Mouse (Mus musculus) adrenal gland, adult 2 months (tissue): Measurements from ENCODE around the gene Cfl1. TPM values are rescaled to one million over a fixed set of nuclear protein-coding genes. Genes with fewer than 3 reads are reported as not detected.

Experiments used
- DNase-seq: peaks from one replicate; pipeline ENCODE4 v3.0.0; 2021
- polyA plus RNA-seq: library from polyadenylated mRNA; depleted of rRNA; stranded (reverse); fragments of >200 nt; gene quantifications from 2 replicates; pipeline ENCODE4 v1.2.3, GENCODE M21; 2012; rRNA removed
- total RNA-seq, 2 experiments: library from RNA; stranded (reverse); gene quantifications; 2 replicates each; pipeline ENCODE4 v1.2.3; 2021

Cfl1 gene
- total and polyA plus RNA-seq, 3 experiments: 311 to 783 (median 732) TPM

- peak; percentile 97 for DNase-seq
Measured at GRCm38 (mm10) chr19:5529325-5530137, 39.3 kb downstream of the Cfl1 start.

- no peak for DNase-seq
Measured at GRCm38 (mm10) chr19:5530138-5530524, 39.9 kb downstream of the Cfl1 start.

GRCm38 (mm10) chr19:5532520-5532919, 42.3 kb downstream of the Cfl1 start:
- no peak for DNase-seq

- no peak for DNase-seq
Measured at GRCm38 (mm10) chr19:5538786-5539185, 48.5 kb downstream of the Cfl1 start.

- no peak for DNase-seq
Measured at GRCm38 (mm10) chr19:5543362-5543761, 53.1 kb downstream of the Cfl1 start.

GRCm38 (mm10) chr19:5544031-5544430, 53.8 kb downstream of the Cfl1 start:
- DNase-seq: no peak

Other genes with a start within 250 kb of the Cfl1 start
- 10 to 100 TPM; 18.4 to 18.9 TPM for gene Pacs1, start 217.3 kb upstream of the Cfl1 start, total RNA-seq
- gene Pacs1, start 217.3 kb upstream of the Cfl1 start, polyA plus RNA-seq: 34.1 and 39.9 TPM in 2 replicates
- 100 to 1,000 TPM; 165 to 171 TPM for gene Sf3b2, start 195.0 kb upstream of the Cfl1 start, total RNA-seq
- 161 and 235 TPM in 2 replicates for gene Sf3b2, start 195.0 kb upstream of the Cfl1 start, polyA plus RNA-seq
- under 1 TPM; 0.12 to 0.21 TPM for gene Gal3st3, start 192.1 kb upstream of the Cfl1 start, total RNA-seq
- gene Gal3st3, start 192.1 kb upstream of the Cfl1 start, polyA plus RNA-seq: 0.27 and 0.73 TPM in 2 replicates
- gene Catsper1, start 154.7 kb upstream of the Cfl1 start, total RNA-seq: not detected
- not detected in 2 replicates for gene Catsper1, start 154.7 kb upstream of the Cfl1 start, polyA plus RNA-seq
- gene Cst6, start 140.9 kb upstream of the Cfl1 start, total RNA-seq: 1 to 10 TPM; 1.1 to 3.2 TPM
- 1.9 and 6.1 TPM in 2 replicates for gene Cst6, start 140.9 kb upstream of the Cfl1 start, polyA plus RNA-seq
- 10 to 100 TPM; 22.5 to 23.7 TPM for gene Eif1ad, start 123.7 kb upstream of the Cfl1 start, total RNA-seq
- gene Eif1ad, start 123.7 kb upstream of the Cfl1 start, polyA plus RNA-seq: 22.2 and 27.2 TPM in 2 replicates
- 100 to 1,000 TPM; 138 to 155 TPM for gene Banf1, start 123.3 kb upstream of the Cfl1 start, total RNA-seq
- 99.6 and 110 TPM in 2 replicates for gene Banf1, start 123.3 kb upstream of the Cfl1 start, polyA plus RNA-seq
- gene Sart1, start 101.8 kb upstream of the Cfl1 start, total RNA-seq: 10 to 100 TPM; 72.2 to 88.9 TPM
- 5.4 and 8.1 TPM in 2 replicates for gene Sart1, start 101.8 kb upstream of the Cfl1 start, polyA plus RNA-seq
- gene Tsga10ip, start 87.9 kb upstream of the Cfl1 start, total RNA-seq: not detected
- gene Tsga10ip, start 87.9 kb upstream of the Cfl1 start, polyA plus RNA-seq: not detected in 2 replicates
- 100 to 1,000 TPM; 273 to 290 TPM for gene Drap1, start 65.5 kb upstream of the Cfl1 start, total RNA-seq
- 127 and 159 TPM in 2 replicates for gene Drap1, start 65.5 kb upstream of the Cfl1 start, polyA plus RNA-seq
- gene AI837181, start 65.3 kb upstream of the Cfl1 start, total RNA-seq: 10 to 100 TPM; 48.8 to 53.3 TPM
- 109 and 115 TPM in 2 replicates for gene AI837181, start 65.3 kb upstream of the Cfl1 start, polyA plus RNA-seq
- gene Fosl1, start 42.9 kb upstream of the Cfl1 start, total RNA-seq: 1 to 10 TPM in 1 of 2 experiments, not detected in 1; 1.2 TPM
- gene Fosl1, start 42.9 kb upstream of the Cfl1 start, polyA plus RNA-seq: 0.06 and 0.16 TPM in 2 replicates
- gene Ccdc85b, start 32.6 kb upstream of the Cfl1 start, total RNA-seq: 10 to 100 TPM in 1 of 2 experiments, 1 to 10 TPM in 1; 3.5 to 10.5 TPM
- 13.5 and 13.9 TPM in 2 replicates for gene Ccdc85b, start 32.6 kb upstream of the Cfl1 start, polyA plus RNA-seq
- gene Fibp, start 29.8 kb upstream of the Cfl1 start, total RNA-seq: 10 to 100 TPM; 85.1 to 94.8 TPM
- 89.9 and 95.9 TPM in 2 replicates for gene Fibp, start 29.8 kb upstream of the Cfl1 start, polyA plus RNA-seq
- under 1 TPM; 0.75 to 0.79 TPM for gene Ctsw, start 21.9 kb upstream of the Cfl1 start, total RNA-seq
- gene Ctsw, start 21.9 kb upstream of the Cfl1 start, polyA plus RNA-seq: 0.71 and 1.1 TPM in 2 replicates
- 100 to 1,000 TPM in 1 of 2 experiments, 10 to 100 TPM in 1; 49.7 to 107 TPM for gene Efemp2, start 16.5 kb upstream of the Cfl1 start, total RNA-seq
- gene Efemp2, start 16.5 kb upstream of the Cfl1 start, polyA plus RNA-seq: 112 and 116 TPM in 2 replicates
- 10 to 100 TPM; 23.2 to 24.9 TPM for gene Mus81, start 2.1 kb upstream of the Cfl1 start, total RNA-seq
- 39.5 and 45.7 TPM in 2 replicates for gene Mus81, start 2.1 kb upstream of the Cfl1 start, polyA plus RNA-seq
- gene 1700020D05Rik, start 13.3 kb downstream of the Cfl1 start, total RNA-seq: 1 to 10 TPM in 1 of 2 experiments, under 1 TPM in 1; 0.86 to 1.1 TPM
- 1.0 and 1.2 TPM in 2 replicates for gene 1700020D05Rik, start 13.3 kb downstream of the Cfl1 start, polyA plus RNA-seq
- 10 to 100 TPM; 12.2 to 14.1 TPM for gene Snx32, start 20.1 kb downstream of the Cfl1 start, total RNA-seq
- 13.0 and 15.0 TPM in 2 replicates for gene Snx32, start 20.1 kb downstream of the Cfl1 start, polyA plus RNA-seq
- not detected for gene Ovol1, start 70.2 kb downstream of the Cfl1 start, total RNA-seq
- not detected in 2 replicates for gene Ovol1, start 70.2 kb downstream of the Cfl1 start, polyA plus RNA-seq
- gene Ap5b1, start 77.6 kb downstream of the Cfl1 start, total RNA-seq: 1 to 10 TPM; 8.4 to 9.4 TPM
- gene Ap5b1, start 77.6 kb downstream of the Cfl1 start, polyA plus RNA-seq: 12.8 and 16.8 TPM in 2 replicates
- 100 to 1,000 TPM; 109 to 147 TPM for gene Rnaseh2c, start 111.4 kb downstream of the Cfl1 start, total RNA-seq
- 97.9 and 99.7 TPM in 2 replicates for gene Rnaseh2c, start 111.4 kb downstream of the Cfl1 start, polyA plus RNA-seq
- gene Kat5, start 119.8 kb downstream of the Cfl1 start, total RNA-seq: 10 to 100 TPM; 75.5 to 76.9 TPM
- gene Kat5, start 119.8 kb downstream of the Cfl1 start, polyA plus RNA-seq: 43.8 and 54.1 TPM in 2 replicates
- gene Rela, start 147.0 kb downstream of the Cfl1 start, total RNA-seq: 100 to 1,000 TPM in 1 of 2 experiments, 10 to 100 TPM in 1; 89.8 to 149 TPM
- gene Rela, start 147.0 kb downstream of the Cfl1 start, polyA plus RNA-seq: 163 and 221 TPM in 2 replicates
- gene Sipa1, start 173.3 kb downstream of the Cfl1 start, total RNA-seq: 10 to 100 TPM; 39.8 to 62.1 TPM
- 165 and 177 TPM in 2 replicates for gene Sipa1, start 173.3 kb downstream of the Cfl1 start, polyA plus RNA-seq
- 10 to 100 TPM; 42.6 to 44.2 TPM for gene Map3k11, start 198.3 kb downstream of the Cfl1 start, total RNA-seq
- gene Map3k11, start 198.3 kb downstream of the Cfl1 start, polyA plus RNA-seq: 102 and 104 TPM in 2 replicates
- gene Pcnx3, start 198.5 kb downstream of the Cfl1 start, total RNA-seq: 10 to 100 TPM; 88.9 to 90.8 TPM
- 330 and 358 TPM in 2 replicates for gene Pcnx3, start 198.5 kb downstream of the Cfl1 start, polyA plus RNA-seq
- not detected for gene Kcnk7, start 213.9 kb downstream of the Cfl1 start, total RNA-seq
- gene Kcnk7, start 213.9 kb downstream of the Cfl1 start, polyA plus RNA-seq: not detected in 2 replicates
- gene Ehbp1l1, start 235.9 kb downstream of the Cfl1 start, total RNA-seq: 10 to 100 TPM; 30.3 to 31.6 TPM
- gene Ehbp1l1, start 235.9 kb downstream of the Cfl1 start, polyA plus RNA-seq: 47.6 and 49.2 TPM in 2 replicates
- gene Fam89b, start 239.2 kb downstream of the Cfl1 start, total RNA-seq: 10 to 100 TPM; 58.1 to 68.4 TPM
- 443 and 466 TPM in 2 replicates for gene Fam89b, start 239.2 kb downstream of the Cfl1 start, polyA plus RNA-seq